Mouse (Mus musculus) granulocyte monocyte progenitor cell, adult 5-6 weeks (primary cell): ENCODE measurements at regions not wholly inside any gene's neighbourhood (a gene's known extent, or its start where the extent isn't known, plus 50 kb on each side); places are given as distances from the start of the nearest gene placed in this dataset.
"Not testable (repeated sequence)": the region's sequence is repeated elsewhere in the genome, so short reads cannot be mapped to it uniquely, and the experiment has no call there.

Experiments
- ATAC-seq: replicated peaks from 2 replicates; pipeline ENCODE4 v1.8.0; 2016; ENCODE audit warnings: mild to moderate bottlenecking, moderate TSS enrichment, inconsistent platforms; ENCODE audit not compliant: poor library complexity, severe bottlenecking

- peak; percentile 63 for ATAC-seq
Measured at GRCm38 (mm10) chr12:113994284-113994683, 450.6 kb downstream of the Adam6a start.

- not testable (repeated sequence) for ATAC-seq
Measured at GRCm38 (mm10) chr12:114008491-114008890, 464.8 kb downstream of the Adam6a start.

- no peak for ATAC-seq
Measured at GRCm38 (mm10) chr12:114009391-114009790, 465.7 kb downstream of the Adam6a start.

GRCm38 (mm10) chr12:114012860-114013259, 469.2 kb downstream of the Adam6a start:
- peak; percentile 88 for ATAC-seq

- not testable (repeated sequence) for ATAC-seq
Measured at GRCm38 (mm10) chr12:114037011-114037410, 493.3 kb downstream of the Adam6a start.

- peak; percentile 92 for ATAC-seq
Measured at GRCm38 (mm10) chr12:114047991-114048390, 504.3 kb downstream of the Adam6a start.

- no peak for ATAC-seq
Measured at GRCm38 (mm10) chr12:114053341-114053740, 509.6 kb downstream of the Adam6a start.

GRCm38 (mm10) chr12:114059615-114060014, 515.9 kb downstream of the Adam6a start:
- peak; percentile 30; the same call in 1 of the 2 replicates for ATAC-seq

- ATAC-seq, result no peak
Measured at GRCm38 (mm10) chr12:114067166-114067565, 523.5 kb downstream of the Adam6a start.

- ATAC-seq, result not testable (repeated sequence)
Measured at GRCm38 (mm10) chr12:114108731-114109130, 565.0 kb downstream of the Adam6a start.

- ATAC-seq, result no peak
Measured at GRCm38 (mm10) chr12:114134897-114135296, 591.2 kb downstream of the Adam6a start.

- no peak for ATAC-seq
Measured at GRCm38 (mm10) chr12:114148779-114149178, 605.1 kb downstream of the Adam6a start.

- no peak for ATAC-seq
Measured at GRCm38 (mm10) chr12:114172305-114172704, 628.6 kb downstream of the Adam6a start.

GRCm38 (mm10) chr12:114199521-114199920, 655.8 kb downstream of the Adam6a start:
- ATAC-seq, result no peak

GRCm38 (mm10) chr12:114222541-114222940, 678.8 kb downstream of the Adam6a start:
- no peak for ATAC-seq
